Mouse (Mus musculus): ENCODE results near the gene Ly75.
A peak's percentile ranks its signal among the peaks of the same experiment; 100 is the strongest.

The Ly75 gene

DNA sequence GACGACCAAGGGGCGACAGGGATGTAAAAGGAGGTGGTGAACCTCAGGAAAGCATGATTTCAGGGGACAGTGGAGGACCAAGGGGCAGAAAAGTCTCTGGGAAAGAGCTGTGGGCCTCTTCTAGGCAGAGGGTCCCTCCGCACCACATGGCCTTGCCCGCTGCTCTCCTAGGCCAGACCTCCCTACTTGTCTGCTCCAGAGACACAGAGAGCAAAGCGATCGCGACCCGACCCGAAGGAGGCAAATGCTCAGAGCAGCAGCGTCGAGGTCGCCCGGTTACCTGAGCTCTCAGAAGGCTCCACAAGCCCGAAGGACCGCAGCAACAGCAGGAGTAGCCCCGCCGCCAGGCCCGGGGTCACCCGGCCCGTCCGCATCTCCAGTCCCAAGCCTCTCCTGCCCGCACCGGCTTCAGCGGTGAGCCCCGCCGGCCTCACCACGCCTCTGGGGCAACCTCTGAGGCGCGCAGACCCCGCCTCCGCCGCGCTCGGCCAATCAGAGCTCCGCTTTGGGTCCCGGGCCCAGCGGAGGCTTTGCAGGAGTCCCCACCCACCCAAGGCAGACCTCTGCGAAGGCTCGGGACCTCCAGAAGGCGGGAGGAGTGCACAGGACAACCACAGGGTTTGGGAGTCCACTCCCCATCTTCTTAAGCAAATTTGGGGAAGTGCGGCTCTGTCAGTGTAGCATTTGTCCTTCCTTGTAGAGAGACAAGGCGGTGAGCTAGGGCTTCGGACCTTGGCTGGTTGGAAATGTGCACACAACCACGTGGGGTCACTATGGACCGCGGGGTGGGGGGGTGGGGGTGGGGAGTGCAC is at the start of gene Ly75:
Gene Ly75 (minus strand): TSS at position 446 of the 812 bp plus-strand sequence.
- peak; percentile 89 for DNase-seq

DNA sequence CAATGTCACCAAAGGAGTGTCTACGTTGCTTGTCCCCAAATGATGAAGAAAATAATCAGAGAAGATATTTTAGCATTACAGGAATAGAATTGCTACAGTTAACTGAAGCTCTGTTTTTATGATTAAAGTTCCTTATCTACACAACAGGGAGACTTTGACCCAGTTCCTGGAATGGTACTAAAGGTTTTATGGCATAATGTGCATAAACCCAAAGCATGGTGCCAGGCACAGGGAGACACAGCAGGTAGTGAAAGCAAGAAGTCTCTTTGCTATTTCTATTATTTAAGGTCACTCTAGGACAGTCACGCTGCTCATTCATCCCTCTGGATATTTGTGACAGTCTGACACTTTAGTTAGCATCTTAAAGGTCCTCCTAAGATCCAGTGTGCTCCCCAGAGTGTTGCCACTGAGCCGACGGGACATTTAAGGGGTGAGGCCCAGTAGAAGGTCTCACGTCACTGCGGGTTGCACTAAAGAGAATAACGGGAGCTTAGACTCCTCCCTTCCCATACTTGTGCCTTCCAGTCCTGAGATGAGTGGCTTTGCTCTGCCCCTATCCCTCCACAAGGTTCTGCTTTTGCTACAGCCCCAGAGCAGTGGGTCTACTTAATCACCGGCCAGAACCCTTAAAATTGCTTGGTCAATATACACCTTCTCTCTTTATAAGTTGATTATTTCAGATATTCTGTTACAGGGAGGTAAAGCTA is 47.4 kb upstream of the Ly75 start:
- DNase-seq, result no peak

DNA sequence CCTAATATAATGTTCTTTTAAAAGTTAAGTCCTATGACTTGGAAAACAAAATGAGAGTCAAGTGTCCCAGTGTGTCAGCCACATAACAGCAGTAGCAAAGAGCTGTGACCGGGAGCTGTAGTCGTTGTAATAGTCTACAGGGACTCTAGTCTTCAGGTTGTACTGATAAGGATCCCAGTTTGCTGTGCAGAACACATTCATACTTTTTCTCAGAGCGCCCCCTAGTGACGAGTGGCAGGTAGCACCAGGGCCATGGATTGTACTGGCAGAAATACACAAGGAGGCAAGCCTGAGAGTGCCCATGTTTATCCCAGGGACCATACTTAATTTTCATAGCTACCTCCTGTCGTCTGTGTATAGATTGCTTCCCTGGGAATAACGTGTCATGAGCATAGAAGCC is 35.0 kb upstream of the Ly75 start:
- peak; percentile 82 for DNase-seq

DNA sequence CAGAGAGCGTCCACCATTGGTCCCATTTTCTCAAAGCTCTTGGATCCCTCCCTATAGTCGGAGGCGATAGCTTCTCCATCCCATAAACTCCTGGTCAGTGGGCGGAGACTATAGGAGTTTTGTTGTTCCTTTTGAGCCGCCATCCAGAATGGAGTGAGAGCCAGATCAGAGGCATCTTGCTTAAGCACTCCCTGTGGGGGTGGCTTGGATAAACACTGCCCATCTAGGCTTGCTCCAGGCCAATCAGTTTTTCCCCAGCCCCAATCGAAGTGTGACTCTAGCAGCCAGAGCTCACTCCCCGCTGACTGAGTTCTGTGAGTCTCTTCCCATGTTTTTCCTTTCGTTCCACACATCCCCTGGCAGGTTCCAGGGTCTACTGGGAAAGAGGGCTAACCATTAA is 31.2 kb upstream of the Ly75 start:
- DNase-seq, result no peak

DNA sequence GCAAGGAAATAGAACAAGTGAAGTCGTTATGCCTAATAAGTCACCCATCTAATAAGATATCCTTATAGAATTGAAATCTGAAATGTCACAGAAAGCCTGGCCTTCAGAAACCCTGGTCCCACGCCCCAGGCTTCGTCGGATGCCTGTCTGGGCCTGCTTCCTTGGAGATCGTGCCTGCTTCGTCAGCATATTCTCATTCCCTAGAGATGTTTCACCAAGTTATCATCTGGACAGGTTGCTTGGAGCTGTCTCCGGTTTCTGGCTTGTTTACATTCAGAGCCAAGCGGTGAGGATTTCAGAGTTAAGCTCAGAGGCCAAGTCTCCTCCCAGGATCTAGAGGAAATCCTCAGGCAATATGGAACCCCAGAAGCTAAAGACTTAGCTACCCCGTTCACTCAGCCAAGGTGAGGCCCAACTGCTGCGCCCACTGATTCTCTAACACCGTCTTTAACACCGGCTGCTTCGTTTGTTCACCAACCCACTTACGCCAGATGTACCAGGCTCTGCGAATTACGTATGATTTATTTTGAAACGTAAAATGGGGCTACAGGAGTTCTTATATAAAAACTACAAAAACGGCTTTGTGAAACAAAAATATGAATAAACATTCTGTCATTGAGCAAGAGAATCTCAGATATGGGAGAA is 30.0 kb upstream of the Ly75 start:
- DNase-seq, result no peak

DNA sequence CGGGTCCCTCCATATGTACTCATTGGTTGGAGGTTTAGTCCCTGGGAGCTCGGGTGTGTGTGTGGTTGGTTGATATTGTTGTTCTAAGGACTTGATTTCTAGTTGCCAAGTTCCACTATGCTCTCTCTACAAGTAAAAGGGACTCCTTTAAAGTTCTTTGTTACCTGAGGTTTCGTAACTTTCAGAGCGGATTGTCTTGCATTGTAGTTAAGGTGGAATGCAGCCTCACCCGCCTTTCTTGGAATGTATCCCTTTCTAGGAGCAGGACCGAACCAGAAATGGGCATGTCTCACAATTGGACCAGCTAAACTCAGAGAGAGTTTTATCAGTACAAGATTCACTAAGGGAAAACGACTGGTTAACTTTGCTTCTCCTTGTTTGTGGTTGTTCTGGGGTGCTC is 28.1 kb upstream of the Ly75 start:
- no peak for DNase-seq

DNA sequence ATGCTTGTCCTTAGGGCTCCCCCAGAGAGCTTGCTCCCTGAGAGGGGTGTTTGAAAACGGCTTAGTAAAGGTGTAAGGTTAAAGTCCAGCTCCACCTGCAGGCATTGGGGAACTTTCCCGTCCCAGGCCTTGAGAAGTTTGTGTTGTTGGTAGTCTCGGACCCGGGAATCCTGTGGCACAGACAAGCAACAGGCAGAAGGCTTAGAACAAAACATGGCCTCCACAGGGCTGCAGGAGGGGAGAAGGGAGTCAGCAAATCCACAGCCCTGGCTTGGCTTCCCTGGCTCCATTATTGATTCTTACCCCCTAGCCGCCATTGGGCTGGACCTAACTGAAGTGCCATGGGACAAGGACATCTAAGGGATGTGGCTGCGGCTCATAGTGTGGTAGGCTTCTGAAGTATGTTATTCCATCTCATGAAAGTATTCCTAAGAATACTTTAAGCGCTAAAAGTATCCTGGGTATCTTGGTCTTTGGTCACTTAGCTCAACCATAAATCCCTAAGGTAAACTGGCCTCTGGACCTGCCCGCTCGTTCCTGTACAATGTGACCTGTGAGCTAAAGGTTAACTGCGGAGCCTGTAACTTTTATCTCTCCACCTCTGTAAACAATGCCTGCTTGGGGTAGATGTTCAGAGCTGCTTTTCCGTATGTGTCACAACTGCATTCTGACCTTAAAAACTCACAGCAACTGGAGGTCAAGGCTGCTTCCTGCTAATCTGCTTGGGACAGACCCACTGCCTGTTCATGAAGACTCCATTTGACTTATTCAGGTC is 27.1 kb upstream of the Ly75 start:
- no peak for DNase-seq

DNA sequence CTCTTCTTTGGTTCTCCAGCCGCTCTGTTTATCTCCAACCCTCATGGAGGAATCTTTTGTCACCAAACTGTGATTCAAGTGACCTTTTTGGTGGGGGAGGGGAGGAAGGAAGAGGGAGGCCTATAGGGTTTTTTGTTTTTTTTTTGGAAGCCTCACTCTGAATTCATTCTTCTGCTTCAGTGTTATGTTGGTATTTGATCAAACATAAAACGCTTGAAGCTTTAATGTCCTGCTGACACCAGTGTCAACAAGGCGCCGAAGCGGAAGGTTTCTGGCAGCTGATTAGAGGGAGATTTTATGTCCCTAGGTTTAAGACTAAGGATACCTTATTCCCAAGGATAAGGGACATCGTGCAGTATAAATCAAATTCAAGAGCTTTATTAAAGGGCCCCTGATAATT is 26.1 kb upstream of the Ly75 start:
- no peak for DNase-seq

DNA sequence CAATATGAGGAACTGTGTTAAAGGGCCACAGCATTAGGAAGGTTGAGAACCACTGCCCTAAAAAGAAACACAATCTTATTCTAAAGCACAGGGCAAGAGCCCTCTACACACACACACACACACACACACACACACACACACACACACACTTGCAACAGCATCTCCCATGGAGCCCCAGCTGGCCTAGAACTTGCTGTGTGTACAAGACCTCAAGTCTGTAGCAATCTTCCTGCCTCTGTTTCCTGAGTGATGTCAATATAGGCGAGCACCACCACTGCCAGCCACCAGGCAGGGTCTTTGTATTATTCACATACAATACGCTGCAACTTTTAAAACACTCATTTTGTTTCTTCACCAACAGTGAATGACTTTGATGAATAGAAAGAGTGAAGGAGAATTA is 24.3 kb upstream of the Ly75 start:
- no peak for DNase-seq

DNA sequence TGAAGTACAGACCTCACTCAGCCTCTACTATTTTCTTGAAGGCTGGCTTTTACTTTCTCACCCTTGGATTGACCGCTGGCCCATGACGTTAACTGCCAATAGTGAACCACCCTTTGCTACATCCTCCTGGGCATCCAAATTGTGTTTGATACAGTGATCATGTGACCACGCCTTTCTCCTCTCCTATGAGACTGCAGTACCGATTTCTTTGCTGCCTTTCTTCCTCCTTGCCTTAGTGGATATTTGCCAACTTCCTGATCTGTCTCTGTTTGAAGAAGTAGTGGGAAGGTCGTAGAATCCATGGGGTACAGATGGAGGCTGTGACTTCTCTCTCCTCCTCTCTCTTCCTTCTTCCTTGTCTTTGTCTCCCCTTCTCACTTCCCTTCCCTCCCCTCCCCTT is 22.3 kb upstream of the Ly75 start:
- no peak for DNase-seq

DNA sequence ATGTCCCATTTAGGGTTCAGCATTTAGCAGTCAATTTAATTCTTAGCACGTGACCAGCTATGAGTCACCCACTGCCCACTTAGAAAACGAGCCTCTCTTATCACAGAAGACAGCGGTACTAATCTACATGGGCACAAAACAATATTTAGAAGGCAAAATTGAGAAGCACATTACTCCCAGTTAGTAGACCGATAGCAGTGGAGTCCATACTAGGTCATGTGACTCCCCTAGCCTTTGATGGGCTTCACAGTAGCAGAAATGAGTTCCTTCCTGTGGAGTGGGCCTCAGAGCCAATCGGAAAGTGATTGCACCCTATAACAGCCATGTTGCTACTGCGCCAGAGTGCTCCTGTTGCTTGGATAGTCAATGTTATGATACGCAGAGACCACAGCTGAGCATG is 21.7 kb upstream of the Ly75 start:
- DNase-seq, result no peak

DNA sequence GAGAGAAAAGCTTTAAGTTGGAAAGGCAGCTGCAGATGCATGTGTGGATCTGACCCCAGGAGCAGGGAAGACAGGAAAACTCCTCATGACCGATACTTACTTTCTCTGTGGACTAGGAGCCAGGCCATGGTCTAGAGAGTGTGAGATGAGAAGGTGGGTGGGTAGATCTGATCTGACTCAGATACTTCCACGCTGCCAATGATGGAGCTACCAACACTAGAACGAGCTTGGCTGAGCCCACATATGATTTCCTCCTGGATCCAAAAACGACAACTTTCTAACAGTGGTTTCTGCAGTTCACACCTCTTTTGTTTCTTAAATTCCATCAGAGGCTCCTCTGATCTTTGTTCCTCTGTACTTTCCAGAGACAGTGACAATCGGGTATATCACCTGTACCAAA is 18.6 kb upstream of the Ly75 start:
- DNase-seq, result no peak

DNA sequence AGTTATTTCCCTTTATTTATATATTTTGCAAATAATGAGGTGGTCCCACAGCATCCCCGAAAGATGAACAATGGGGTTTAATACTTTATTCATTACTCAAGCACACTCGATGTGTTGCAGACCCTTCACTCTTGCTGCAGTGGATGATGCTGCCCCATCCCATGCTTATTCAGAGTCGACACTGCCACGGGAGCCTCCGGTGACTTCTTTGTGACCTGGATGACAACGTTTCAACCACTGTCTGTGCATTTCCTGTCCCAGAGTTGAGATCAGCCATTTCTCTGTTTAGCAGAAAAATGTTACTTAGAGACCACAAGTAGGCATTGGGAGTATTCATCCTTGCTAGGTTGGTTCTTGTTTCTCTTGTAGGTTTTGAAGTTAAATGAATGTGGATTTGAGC is 10.7 kb upstream of the Ly75 start:
- no peak for DNase-seq

DNA sequence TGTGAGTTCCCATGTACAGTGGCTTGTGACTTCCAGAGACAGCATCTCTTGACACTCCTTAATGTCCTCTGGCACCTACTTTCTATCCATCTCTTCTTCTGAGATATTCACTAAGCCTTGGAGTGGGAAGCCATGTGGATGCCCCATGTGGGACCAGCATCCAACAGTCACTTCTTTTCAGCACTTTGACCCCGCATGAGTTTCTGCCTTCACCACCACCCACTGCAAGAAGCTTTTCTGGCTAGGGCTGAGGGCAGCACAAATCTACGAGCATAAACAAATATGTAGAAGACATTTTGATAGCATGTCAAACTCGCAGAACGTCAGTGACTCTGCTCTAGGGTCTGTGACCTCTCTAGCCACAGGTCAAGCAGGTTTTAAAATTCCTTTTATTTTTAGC is 9.2 kb upstream of the Ly75 start:
- DNase-seq, result no peak

DNA sequence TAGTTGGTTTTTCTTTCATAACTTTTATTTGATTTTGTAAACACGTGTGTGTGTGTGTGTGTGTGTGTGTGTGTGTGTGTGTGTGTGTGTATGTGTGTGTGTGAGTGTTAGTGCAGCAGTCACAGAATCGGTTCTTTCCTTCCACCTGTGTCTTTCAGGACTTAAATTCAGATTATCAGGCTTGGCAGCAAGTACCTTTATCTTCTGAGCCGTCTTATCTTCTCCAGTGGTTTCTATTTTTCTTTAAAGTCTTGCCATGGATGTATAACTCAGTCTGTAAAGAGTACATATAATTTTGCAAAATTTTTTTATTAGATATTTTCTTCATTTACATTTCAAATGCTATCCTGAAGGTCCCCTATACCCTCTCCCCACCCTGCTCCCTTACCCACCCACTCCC is 4.3 kb upstream of the Ly75 start:
- DNase-seq, result no peak

DNA sequence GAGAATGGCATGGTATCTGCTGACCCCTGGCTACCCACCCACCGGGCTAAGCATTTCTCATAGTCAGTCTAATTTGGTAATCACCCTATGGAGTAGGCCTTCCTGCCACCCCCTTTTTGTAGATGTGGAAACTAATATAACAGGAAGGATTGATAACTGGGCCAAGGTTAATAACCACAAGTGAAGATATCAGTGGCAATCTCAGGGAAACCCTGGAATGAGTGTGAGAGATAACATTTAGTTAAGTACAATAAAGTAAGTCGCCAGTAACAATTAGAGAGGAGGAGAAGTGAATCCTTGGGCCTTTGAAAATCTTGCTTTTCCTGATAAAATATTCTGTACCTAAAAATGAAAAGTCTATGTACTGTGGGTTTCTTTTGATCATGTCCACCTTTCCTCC is 3.7 kb upstream of the Ly75 start:
- no peak for DNase-seq

DNA sequence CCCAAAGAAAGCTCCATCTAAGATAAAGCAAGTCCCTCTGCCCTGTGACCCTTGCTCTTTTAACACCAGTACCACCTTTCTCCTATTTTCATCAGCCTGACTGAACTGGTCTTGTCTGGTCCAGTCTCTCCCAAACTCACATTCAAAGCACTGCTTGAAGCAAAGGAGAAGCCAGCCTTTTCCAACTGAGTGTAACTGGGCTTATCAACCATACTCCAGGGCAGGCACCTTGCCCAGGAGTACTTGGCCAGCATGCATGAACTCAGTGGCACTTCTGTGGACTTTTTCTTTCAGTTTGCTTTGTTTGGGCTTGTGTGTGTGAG is 1.6 kb upstream of the Ly75 start:
- DNase-seq, result peak; percentile 64

DNA sequence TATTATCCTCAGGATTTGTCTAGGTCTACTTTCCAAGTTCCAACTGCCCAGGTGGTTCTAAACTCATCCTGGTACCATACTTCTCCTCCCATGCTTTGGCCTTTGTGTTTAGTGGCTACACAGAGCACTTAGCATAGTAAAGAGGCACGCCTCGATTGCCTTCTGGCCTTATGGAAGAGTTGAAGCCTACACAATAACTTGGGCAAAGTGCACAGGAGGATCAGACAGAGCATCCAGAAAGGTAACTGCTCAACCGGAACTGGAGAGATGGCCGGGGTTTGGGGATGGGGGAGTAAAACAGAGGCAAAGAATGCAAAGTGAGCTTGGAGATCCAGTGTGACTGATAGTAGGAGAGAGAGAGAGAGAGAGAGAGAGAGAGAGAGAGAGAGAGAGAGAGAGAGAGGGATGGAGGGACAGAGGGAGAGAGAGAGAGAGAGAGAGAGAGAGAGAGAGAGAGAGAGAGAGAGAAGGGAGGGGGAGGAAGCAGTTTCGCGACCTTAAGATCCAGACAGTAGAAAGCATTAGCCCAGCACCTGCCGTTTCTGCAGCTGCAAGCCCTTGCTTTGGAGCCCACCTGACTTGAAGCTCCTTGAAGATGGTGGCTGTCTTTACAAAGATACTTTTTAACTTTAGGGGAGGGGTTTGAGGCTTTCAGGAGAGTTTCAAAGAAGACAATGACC is 1.1 kb upstream of the Ly75 start:
- DNase-seq, result no peak

DNA sequence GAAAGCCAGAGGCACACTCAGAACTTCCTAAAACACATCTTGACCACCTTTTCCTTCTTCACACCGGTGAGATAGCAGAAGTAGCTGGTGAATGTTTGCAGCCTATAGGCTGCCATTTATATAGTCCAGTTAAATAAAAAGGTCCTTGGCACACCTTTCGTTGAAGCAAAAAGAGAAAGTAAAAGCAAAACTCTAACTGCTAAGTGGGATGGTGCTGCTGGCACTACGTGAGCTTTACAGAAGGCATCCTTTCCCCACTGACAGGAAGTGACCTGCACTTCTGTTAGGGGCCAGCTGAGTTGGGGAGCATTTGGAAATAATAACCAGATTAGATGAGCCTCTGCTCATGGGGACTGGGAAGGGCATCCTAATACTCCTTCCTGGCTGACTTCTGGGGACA is 757 bp downstream of the Ly75 start:
- no peak for DNase-seq

DNA sequence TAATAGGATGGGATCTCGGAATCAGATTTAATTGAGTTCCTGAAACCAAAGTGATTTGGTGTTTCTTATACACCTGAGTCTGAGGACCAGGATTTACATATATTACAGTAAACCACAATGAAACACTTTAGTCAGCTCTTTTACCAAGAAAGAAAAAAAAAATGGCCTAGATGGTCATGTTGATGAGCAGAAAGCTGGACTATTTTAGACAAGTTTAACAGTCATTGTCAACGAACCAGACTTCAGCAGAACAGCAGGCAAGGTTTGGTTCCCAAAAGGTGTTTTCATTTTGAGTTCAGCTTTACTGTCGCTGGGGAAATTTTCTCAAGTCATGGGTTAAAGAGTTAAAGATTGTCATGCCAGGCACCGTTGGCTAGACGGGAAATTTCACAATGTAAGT is 5.8 kb downstream of the Ly75 start:
- DNase-seq, result no peak

DNA sequence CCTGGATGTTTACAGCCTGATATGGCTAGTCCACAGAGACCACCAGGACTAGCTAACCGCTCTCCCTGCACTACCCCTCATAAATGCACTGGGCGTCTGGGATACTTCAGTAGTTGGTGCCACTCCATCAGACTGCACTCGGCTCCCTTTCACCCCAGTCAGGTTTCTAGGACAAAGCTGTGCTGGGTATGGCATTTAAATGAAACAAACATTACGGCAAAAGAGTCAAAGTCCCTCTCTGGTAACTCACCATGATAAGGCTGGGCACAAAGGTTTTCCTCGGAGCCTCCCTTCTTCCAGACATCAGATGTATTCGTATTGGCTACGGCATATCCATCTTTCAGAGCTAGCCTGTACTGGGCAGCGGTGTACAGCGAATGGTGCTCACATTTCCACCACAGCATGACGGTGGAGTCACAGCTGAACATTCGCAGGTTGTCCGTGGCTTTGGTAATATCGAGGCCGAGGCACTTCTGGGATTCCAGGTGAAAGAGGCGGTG is 7.4 kb downstream of the Ly75 start:
- DNase-seq, result no peak

DNA sequence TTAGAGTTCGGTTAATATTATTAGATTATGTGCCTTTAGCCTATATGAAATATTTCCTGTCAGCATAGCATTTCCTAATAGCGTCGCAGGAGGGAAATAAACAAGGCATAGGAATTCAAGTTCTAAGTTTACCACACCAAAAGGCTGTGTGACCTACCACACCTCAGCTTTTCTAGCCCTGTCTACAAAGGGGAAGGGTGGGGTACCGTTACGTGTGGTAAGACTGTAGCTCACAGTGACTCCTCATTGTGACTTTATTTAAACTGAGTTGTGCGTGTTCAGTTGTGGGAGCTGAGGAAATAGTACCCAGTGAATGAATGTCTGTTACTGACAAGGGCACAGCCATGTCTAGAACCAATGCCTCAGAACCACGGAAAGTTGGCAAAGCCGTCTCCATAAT is 8.0 kb downstream of the Ly75 start:
- no peak for DNase-seq

DNA sequence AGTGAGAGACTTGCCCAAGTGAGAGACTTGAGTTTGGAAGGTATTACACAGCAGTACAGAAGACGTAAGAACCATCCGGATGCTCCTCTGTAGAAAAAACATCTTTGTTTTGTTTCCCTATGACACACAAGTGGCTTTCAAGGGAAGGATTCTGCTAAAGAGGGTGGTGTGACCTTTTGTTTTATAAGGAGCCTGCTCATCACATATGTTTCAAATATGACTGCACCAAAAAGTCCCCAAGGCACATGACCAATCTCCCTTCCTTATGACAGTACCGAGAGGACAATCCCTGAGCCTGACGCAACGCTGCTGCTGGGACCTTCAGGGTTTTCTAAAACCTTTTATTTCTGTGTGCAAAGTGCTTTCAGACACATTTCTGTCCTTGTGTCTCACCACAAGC is 12.9 kb downstream of the Ly75 start:
- no peak for DNase-seq

Measured in lung, postnatal 10 days (tissue).